Mouse (Mus musculus) liver, postnatal 0 days (tissue): ENCODE results near the gene Hist1h2bb.

ENCODE experiments used
- CTCF ChIP-seq: sonication (generic); IDR thresholded peaks from 2 replicates; pipeline ENCODE4 v1.5.1; 2016; ENCODE audit warnings: antibody characterized with exemption, low read depth
- EP300 ChIP-seq: IDR thresholded peaks from 2 replicates; pipeline ENCODE4 v1.6.1; 2016; ENCODE audit warnings: antibody characterized with exemption, low read depth, mild to moderate bottlenecking

- TF ChIP-seq CTCF (no peak), EP300 (no peak)
Measured at GRCm38 (mm10) chr13:23740256-23740840, 6.2 kb upstream of the Hist1h2bb start.
